Mouse (Mus musculus): ENCODE results near the gene Eya2.
A peak's percentile ranks its signal among the peaks of the same experiment; 100 is the strongest.

The Eya2 gene

GRCm38 (mm10) chr2:165818985-165819948 lies 224.4 kb downstream of the Eya2 start:
- peak; percentile 73 for DNase-seq (ENCODE audit: low read depth, low spot score)

- no peak for DNase-seq (ENCODE audit: low read depth, low spot score)
These were observed 225.2 kb downstream of the Eya2 start for GRCm38 (mm10) chr2:165820073-165820472.

GRCm38 (mm10) chr2:165820504-165821095 lies 225.8 kb downstream of the Eya2 start:
- DNase-seq (ENCODE audit: low read depth, low spot score), result no peak

Measured in skeletal muscle tissue, adult 2 months (tissue).